Mouse (Mus musculus) testis, adult 2 months (tissue): Measurements from ENCODE around the gene Deaf1. TPM values are rescaled to one million over a fixed set of nuclear protein-coding genes. Genes with fewer than 3 reads are reported as not detected.

Experiments used
- H3K27ac ChIP-seq: fragments of 200-500 bp; 2 replicates; pipeline ENCODE4 v1.5.1; 2012; ENCODE audit warnings: low read depth, low read length; ENCODE audit not compliant: control insufficient read depth, insufficient read depth
- H3K27me3 ChIP-seq: fragments of 200-500 bp; 2 replicates; pipeline ENCODE4 v1.6.1; 2012; ENCODE audit warnings: mild to moderate bottlenecking, low read length, moderate library complexity; ENCODE audit not compliant: control insufficient read depth, insufficient read depth
- H3K36me3 ChIP-seq: fragments of 200-500 bp; 2 replicates; pipeline ENCODE4 v1.6.1; 2012; ENCODE audit warnings: mild to moderate bottlenecking, low read length; ENCODE audit not compliant: control insufficient read depth, insufficient read depth
- H3K4me1 ChIP-seq: fragments of 200-500 bp; 2 replicates; pipeline ENCODE4 v1.6.1; 2012; ENCODE audit warnings: low read length; ENCODE audit not compliant: control insufficient read depth, insufficient read depth
- H3K4me3 ChIP-seq: fragments of 200-500 bp; 2 replicates; pipeline ENCODE4 v1.5.1; 2012; ENCODE audit warnings: low read depth, mild to moderate bottlenecking, low read length, moderate library complexity, mixed read lengths; ENCODE audit not compliant: control insufficient read depth
- CTCF ChIP-seq: fragments of 200-500 bp; IDR thresholded peaks from 2 replicates; pipeline ENCODE4 v1.5.1; 2012; ENCODE audit warnings: low read depth, mild to moderate bottlenecking, inconsistent platforms, low read length, moderate library complexity; ENCODE audit not compliant: control insufficient read depth, insufficient read depth, insufficient replicate concordance
- POLR2A ChIP-seq: fragments of 200-500 bp; IDR thresholded peaks from 2 replicates; pipeline ENCODE4 v1.6.1; 2012; ENCODE audit warnings: low read depth, mild to moderate bottlenecking, inconsistent platforms, low read length, moderate library complexity; ENCODE audit not compliant: control insufficient read depth
- polyA plus RNA-seq: library from polyadenylated mRNA; depleted of rRNA; stranded (reverse); fragments of >200 nt; gene quantifications from 2 replicates; pipeline ENCODE4 v1.2.3, GENCODE M21; 2012

Gene Deaf1
- polyA plus RNA-seq, 1 experiment, result 9.1 TPM

- Histone ChIP-seq H3K4me3 (no peak overlapping the region), H3K4me1 (no peaks in the 10 kb centered on the region; the same call in 1 of the 2 replicates), H3K27ac (no peak overlapping the region), H3K27me3 (no peaks in the 10 kb centered on the region), H3K36me3 (no peaks in the 10 kb centered on the region)
- TF ChIP-seq CTCF (no peak), POLR2A (no peak)
Observed at GRCm38 (mm10) chr7:141344787-141345186, 17.3 kb upstream of the Deaf1 start.

GRCm38 (mm10) chr7:141343696-141344095 is 16.2 kb upstream of the Deaf1 start:
- Histone ChIP-seq H3K27me3 (no peaks in the 10 kb centered on the region), H3K36me3 (no peaks in the 10 kb centered on the region), H3K27ac (no peak overlapping the region), H3K4me1 (peaks cover 6% of the 10 kb centered on the region), H3K4me3 (no peak overlapping the region)
- TF ChIP-seq CTCF, result no peak
- TF ChIP-seq POLR2A, result no peak

GRCm38 (mm10) chr7:141343230-141343629 is 15.7 kb upstream of the Deaf1 start:
- no peak overlapping the region for H3K4me3 ChIP-seq
- no peak overlapping the region for H3K27ac ChIP-seq
- TF ChIP-seq CTCF (no peak), POLR2A (no peak)
- H3K4me1 ChIP-seq, result peaks cover 11% of the 10 kb centered on the region
- no peaks in the 10 kb centered on the region for H3K27me3 ChIP-seq
- no peaks in the 10 kb centered on the region for H3K36me3 ChIP-seq

GRCm38 (mm10) chr7:141341689-141342226 is 14.3 kb upstream of the Deaf1 start:
- TF ChIP-seq CTCF (no peak), POLR2A (no peak)
- Histone ChIP-seq H3K4me1 (peaks cover 12% of the 10 kb centered on the region), H3K36me3 (no peaks in the 10 kb centered on the region), H3K27ac (no peak overlapping the region), H3K4me3 (no peak overlapping the region), H3K27me3 (no peaks in the 10 kb centered on the region)

GRCm38 (mm10) chr7:141340476-141340875 is 13.0 kb upstream of the Deaf1 start:
- no peaks in the 10 kb centered on the region for H3K27me3 ChIP-seq
- no peaks in the 10 kb centered on the region for H3K36me3 ChIP-seq
- TF ChIP-seq POLR2A, result no peak
- TF ChIP-seq CTCF, result no peak
- no peak overlapping the region for H3K27ac ChIP-seq
- peaks cover 12% of the 10 kb centered on the region for H3K4me1 ChIP-seq
- no peak overlapping the region for H3K4me3 ChIP-seq

- Histone ChIP-seq H3K36me3 (no peaks in the 10 kb centered on the region), H3K4me3 (no peak overlapping the region), H3K27ac (no peak overlapping the region), H3K27me3 (no peaks in the 10 kb centered on the region), H3K4me1 (peaks cover 12% of the 10 kb centered on the region)
- TF ChIP-seq POLR2A (no peak), CTCF (no peak)
Observed at GRCm38 (mm10) chr7:141340023-141340422, 12.5 kb upstream of the Deaf1 start.

GRCm38 (mm10) chr7:141339215-141339920 is 11.9 kb upstream of the Deaf1 start:
- TF ChIP-seq CTCF (no peak), POLR2A (no peak)
- no peaks in the 10 kb centered on the region for H3K36me3 ChIP-seq
- H3K4me3 ChIP-seq, result peak overlapping the region; percentile 50
- H3K27me3 ChIP-seq, result no peaks in the 10 kb centered on the region
- H3K4me1 ChIP-seq, result peaks cover 12% of the 10 kb centered on the region
- no peak overlapping the region for H3K27ac ChIP-seq

- no peak for TF ChIP-seq POLR2A
- H3K27ac ChIP-seq, result no peak within 1 kb of the TSS
Observed at GRCm38 (mm10) chr7:141338576-141339131, 11.2 kb upstream of the Deaf1 start, which contains the start of gene Eps8l2. Eps8l2 (plus strand) TSS chr7:141338880.

More at GRCm38 (mm10) chr7:141338576-141339131, 11.2 kb upstream of the Deaf1 start, which contains the start of gene Eps8l2:
- Histone ChIP-seq H3K4me1 (peaks cover 12% of the 10 kb centered on the region), H3K4me3 (peak within 1 kb of the TSS; percentile 50), H3K27me3 (no peaks in the 10 kb centered on the region), H3K36me3 (no peaks in the 10 kb centered on the region)
